Mouse (Mus musculus): ENCODE measurements around the gene Pcolce2. TPM values are rescaled to one million over a fixed set of nuclear protein-coding genes. Genes with fewer than 3 reads are reported as not detected.

Gene Pcolce2
- polyA plus RNA-seq, 1 experiment = 0.38 TPM

- H3K27ac ChIP-seq (ENCODE audit: control insufficient read depth, insufficient read depth, low read length) = no peak overlapping the region
- TF ChIP-seq CTCF (IDR thresholded peaks at IDR 0.05; ENCODE audit: borderline replicate concordance, control insufficient read depth, extremely low read depth, insufficient read depth, low read length, poor library complexity) (no peak), POLR2A (IDR thresholded peaks at IDR 0.05; ENCODE audit: control insufficient read depth, extremely low read depth, insufficient read depth, low read length, poor library complexity) (no peak)
- H3K4me1 ChIP-seq (replicated peaks; ENCODE audit: control insufficient read depth, insufficient read depth, low read length) = no peaks in the 10 kb centered on the region
- H3K4me3 ChIP-seq (ENCODE audit: control insufficient read depth, insufficient read depth, low read length) = no peak overlapping the region
- 93% methylated on average over 8 of the region's 8 CpGs for WGBS
- DNase-seq = no peak
- H3K36me3 ChIP-seq (ENCODE audit: control insufficient read depth, insufficient read depth, low read length) = no peaks in the 10 kb centered on the region
- H3K27me3 ChIP-seq (ENCODE audit: control insufficient read depth, insufficient read depth, low read length) = no peaks in the 10 kb centered on the region
These were observed 8.5 kb downstream of the Pcolce2 start for GRCm38 (mm10) chr9:95645926-95646325.

- WGBS = 97% methylated on average over 6 of the region's 6 CpGs
- TF ChIP-seq CTCF (IDR thresholded peaks at IDR 0.05; ENCODE audit: borderline replicate concordance, control insufficient read depth, extremely low read depth, insufficient read depth, low read length, poor library complexity) (no peak), POLR2A (IDR thresholded peaks at IDR 0.05; ENCODE audit: control insufficient read depth, extremely low read depth, insufficient read depth, low read length, poor library complexity) (no peak)
- Histone ChIP-seq H3K4me3 (ENCODE audit: control insufficient read depth, insufficient read depth, low read length) (no peak overlapping the region), H3K4me1 (replicated peaks; ENCODE audit: control insufficient read depth, insufficient read depth, low read length) (no peaks in the 10 kb centered on the region), H3K27ac (ENCODE audit: control insufficient read depth, insufficient read depth, low read length) (no peak overlapping the region), H3K27me3 (ENCODE audit: control insufficient read depth, insufficient read depth, low read length) (no peaks in the 10 kb centered on the region), H3K36me3 (ENCODE audit: control insufficient read depth, insufficient read depth, low read length) (no peaks in the 10 kb centered on the region)
- no peak for DNase-seq
These were observed 16.0 kb downstream of the Pcolce2 start for GRCm38 (mm10) chr9:95653363-95653762.

- Histone ChIP-seq H3K4me3 (ENCODE audit: control insufficient read depth, insufficient read depth, low read length) (no peak overlapping the region), H3K4me1 (replicated peaks; ENCODE audit: control insufficient read depth, insufficient read depth, low read length) (no peaks in the 10 kb centered on the region), H3K36me3 (ENCODE audit: control insufficient read depth, insufficient read depth, low read length) (no peaks in the 10 kb centered on the region), H3K27me3 (ENCODE audit: control insufficient read depth, insufficient read depth, low read length) (no peaks in the 10 kb centered on the region), H3K27ac (ENCODE audit: control insufficient read depth, insufficient read depth, low read length) (no peak overlapping the region)
- TF ChIP-seq CTCF (IDR thresholded peaks at IDR 0.05; ENCODE audit: borderline replicate concordance, control insufficient read depth, extremely low read depth, insufficient read depth, low read length, poor library complexity) (no peak), POLR2A (IDR thresholded peaks at IDR 0.05; ENCODE audit: control insufficient read depth, extremely low read depth, insufficient read depth, low read length, poor library complexity) (no peak)
- 96% methylated on average over 5 of the region's 5 CpGs for WGBS
- DNase-seq = no peak
These were observed 17.0 kb downstream of the Pcolce2 start for GRCm38 (mm10) chr9:95654356-95654755.

- WGBS = 87% methylated on average over 2 of the region's 2 CpGs
- Histone ChIP-seq H3K4me1 (replicated peaks; ENCODE audit: control insufficient read depth, insufficient read depth, low read length) (no peaks in the 10 kb centered on the region), H3K27me3 (ENCODE audit: control insufficient read depth, insufficient read depth, low read length) (no peaks in the 10 kb centered on the region), H3K4me3 (ENCODE audit: control insufficient read depth, insufficient read depth, low read length) (no peak overlapping the region), H3K36me3 (ENCODE audit: control insufficient read depth, insufficient read depth, low read length) (no peaks in the 10 kb centered on the region), H3K27ac (ENCODE audit: control insufficient read depth, insufficient read depth, low read length) (no peak overlapping the region)
- no peak for DNase-seq
- TF ChIP-seq CTCF (IDR thresholded peaks at IDR 0.05; ENCODE audit: borderline replicate concordance, control insufficient read depth, extremely low read depth, insufficient read depth, low read length, poor library complexity) (no peak), POLR2A (IDR thresholded peaks at IDR 0.05; ENCODE audit: control insufficient read depth, extremely low read depth, insufficient read depth, low read length, poor library complexity) (no peak)
These were observed 20.5 kb downstream of the Pcolce2 start for GRCm38 (mm10) chr9:95657941-95658340.

GRCm38 (mm10) chr9:95664290-95664989 is 27.0 kb downstream of the Pcolce2 start:
- H3K4me1 ChIP-seq (replicated peaks; ENCODE audit: control insufficient read depth, insufficient read depth, low read length) = no peaks in the 10 kb centered on the region
- H3K4me3 ChIP-seq (ENCODE audit: control insufficient read depth, insufficient read depth, low read length) = no peak overlapping the region
- no peak for DNase-seq
- H3K27ac ChIP-seq (ENCODE audit: control insufficient read depth, insufficient read depth, low read length) = no peak overlapping the region
- no peaks in the 10 kb centered on the region for H3K36me3 ChIP-seq (ENCODE audit: control insufficient read depth, insufficient read depth, low read length)
- WGBS = 74% methylated on average over 10 of the region's 10 CpGs
- no peaks in the 10 kb centered on the region; the same call in 1 of the 2 replicates for H3K27me3 ChIP-seq (ENCODE audit: control insufficient read depth, insufficient read depth, low read length)
- TF ChIP-seq POLR2A (IDR thresholded peaks at IDR 0.05; ENCODE audit: control insufficient read depth, extremely low read depth, insufficient read depth, low read length, poor library complexity) = no peak
- no peak for TF ChIP-seq CTCF (IDR thresholded peaks at IDR 0.05; ENCODE audit: borderline replicate concordance, control insufficient read depth, extremely low read depth, insufficient read depth, low read length, poor library complexity)

GRCm38 (mm10) chr9:95665835-95666234 is 28.4 kb downstream of the Pcolce2 start:
- no peaks in the 10 kb centered on the region for H3K36me3 ChIP-seq (ENCODE audit: control insufficient read depth, insufficient read depth, low read length)
- WGBS = 96% methylated on average over 6 of the region's 6 CpGs
- TF ChIP-seq CTCF (IDR thresholded peaks at IDR 0.05; ENCODE audit: borderline replicate concordance, control insufficient read depth, extremely low read depth, insufficient read depth, low read length, poor library complexity) = no peak
- TF ChIP-seq POLR2A (IDR thresholded peaks at IDR 0.05; ENCODE audit: control insufficient read depth, extremely low read depth, insufficient read depth, low read length, poor library complexity) = no peak
- no peak overlapping the region for H3K4me3 ChIP-seq (ENCODE audit: control insufficient read depth, insufficient read depth, low read length)
- no peaks in the 10 kb centered on the region for H3K4me1 ChIP-seq (replicated peaks; ENCODE audit: control insufficient read depth, insufficient read depth, low read length)
- no peak for DNase-seq
- H3K27me3 ChIP-seq (ENCODE audit: control insufficient read depth, insufficient read depth, low read length) = no peaks in the 10 kb centered on the region; the same call in 1 of the 2 replicates
- H3K27ac ChIP-seq (ENCODE audit: control insufficient read depth, insufficient read depth, low read length) = no peak overlapping the region

Measured in thymus, adult 2 months (tissue).